Mouse (Mus musculus) megakaryocyte-erythroid progenitor cell, adult 5-6 weeks (primary cell): ENCODE data around the gene Gm7138. TPM values are rescaled to one million over a fixed set of nuclear protein-coding genes. Genes with fewer than 3 reads are reported as not detected.
"Not testable (repeated sequence)": the region's sequence is repeated elsewhere in the genome, so short reads cannot be mapped to it uniquely, and the experiment has no call there.

ENCODE experiments used
- ATAC-seq: replicated peaks from 2 replicates; pipeline ENCODE4 v1.8.0; 2016; ENCODE audit warnings: mild to moderate bottlenecking, inconsistent platforms; ENCODE audit not compliant: severe bottlenecking, poor library complexity, low FRiP score, low TSS enrichment
- total RNA-seq, 2 experiments: library from RNA; stranded (forward) in 1 of 2; stranded (reverse) in 1 of 2; fragments of 200-1000, 215-1000 nt in 1 of 2; fragments of >200 nt in 1 of 2; fragmentation: Nextera tagmentation in 1 of 2; gene quantifications; 2 replicates each; pipeline ENCODE4 v1.2.3; 2014 to 2017

Gene Gm7138
- total RNA-seq, 2 experiments from 2014 or later = not detected

GRCm38 (mm10) chr10:77752312-77752711, 24.4 kb downstream of the Gm7138 start:
- not testable (repeated sequence) for ATAC-seq

GRCm38 (mm10) chr10:77751254-77751653, 25.5 kb downstream of the Gm7138 start, which contains the start of gene Gm9736:
Gm9736 (minus strand) TSS chr10:77751354.
- not testable (repeated sequence) for ATAC-seq

- not testable (repeated sequence) for ATAC-seq
Measured at GRCm38 (mm10) chr10:77750686-77751085, 26.1 kb downstream of the Gm7138 start.

- ATAC-seq = not testable (repeated sequence)
Measured at GRCm38 (mm10) chr10:77741924-77742688, 34.6 kb downstream of the Gm7138 start, which contains the start of gene Gm18596. Gm18596 (minus strand) TSS chr10:77742638.

- no peak for ATAC-seq
Measured at GRCm38 (mm10) chr10:77738929-77739328, 37.8 kb downstream of the Gm7138 start.

GRCm38 (mm10) chr10:77735928-77736327, 40.8 kb downstream of the Gm7138 start:
- no peak for ATAC-seq

- 0 out of 2 replicates have a peak, but pooled peaks have one; percentile 37 for ATAC-seq
Measured at GRCm38 (mm10) chr10:77729241-77729640, 47.5 kb downstream of the Gm7138 start.

GRCm38 (mm10) chr10:77728280-77728679, 48.5 kb downstream of the Gm7138 start:
- no peak for ATAC-seq

Other genes with a start within 250 kb of the Gm7138 start
Only the 30 nearest of the 32 such genes appear.
- gene Pttg1ip, start 195.2 kb downstream of the Gm7138 start, total RNA-seq (2014; fragmentation: Nextera tagmentation) = 31.7 and 48.4 TPM in 2 replicates
- 36.3 and 37.6 TPM in 2 replicates for gene Pttg1ip, start 195.2 kb downstream of the Gm7138 start, total RNA-seq (2017)
- gene Sumo3, start 170.8 kb downstream of the Gm7138 start, total RNA-seq (2014; fragmentation: Nextera tagmentation) = 71.3 and 81.0 TPM in 2 replicates
- 150 and 265 TPM in 2 replicates for gene Sumo3, start 170.8 kb downstream of the Gm7138 start, total RNA-seq (2017)
- gene Gm49325, start 170.7 kb downstream of the Gm7138 start, total RNA-seq (2014; fragmentation: Nextera tagmentation) = not detected in 2 replicates
- gene Gm49325, start 170.7 kb downstream of the Gm7138 start, total RNA-seq (2017) = not detected in 2 replicates
- gene Ube2g2, start 154.7 kb downstream of the Gm7138 start, total RNA-seq (2014; fragmentation: Nextera tagmentation) = 39.4 and 43.2 TPM in 2 replicates
- 48.1 and 50.7 TPM in 2 replicates for gene Ube2g2, start 154.7 kb downstream of the Gm7138 start, total RNA-seq (2017)
- 0.22 TPM in 1 of 2 replicates, not detected in the other for gene Tspear, start 90.4 kb downstream of the Gm7138 start, total RNA-seq (2014; fragmentation: Nextera tagmentation)
- not detected in 2 replicates for gene Tspear, start 90.4 kb downstream of the Gm7138 start, total RNA-seq (2017)
- not detected in 2 replicates for gene Gm19402, start 86.2 kb downstream of the Gm7138 start, total RNA-seq (2014; fragmentation: Nextera tagmentation)
- gene Gm19402, start 86.2 kb downstream of the Gm7138 start, total RNA-seq (2017) = not detected in 2 replicates
- not detected in 2 replicates for gene Gm9508, start 79.7 kb downstream of the Gm7138 start, total RNA-seq (2014; fragmentation: Nextera tagmentation)
- gene Gm9508, start 79.7 kb downstream of the Gm7138 start, total RNA-seq (2017) = not detected in 2 replicates
- not detected in 2 replicates for gene Gm10272, start 70.3 kb downstream of the Gm7138 start, total RNA-seq (2014; fragmentation: Nextera tagmentation)
- gene Gm10272, start 70.3 kb downstream of the Gm7138 start, total RNA-seq (2017) = not detected in 2 replicates
- gene Gm10024, start 65.5 kb downstream of the Gm7138 start, total RNA-seq (2014; fragmentation: Nextera tagmentation) = not detected in 2 replicates
- gene Gm10024, start 65.5 kb downstream of the Gm7138 start, total RNA-seq (2017) = not detected in 2 replicates
- gene Gm10142, start 61.1 kb downstream of the Gm7138 start, total RNA-seq (2014; fragmentation: Nextera tagmentation) = not detected in 2 replicates
- gene Gm10142, start 61.1 kb downstream of the Gm7138 start, total RNA-seq (2017) = not detected in 2 replicates
- not detected in 2 replicates for gene Krtap12-1, start 56.3 kb downstream of the Gm7138 start, total RNA-seq (2014; fragmentation: Nextera tagmentation)
- not detected in 2 replicates for gene Krtap12-1, start 56.3 kb downstream of the Gm7138 start, total RNA-seq (2017)
- gene Gm10100, start 50.5 kb downstream of the Gm7138 start, total RNA-seq (2014; fragmentation: Nextera tagmentation) = not detected in 2 replicates
- gene Gm10100, start 50.5 kb downstream of the Gm7138 start, total RNA-seq (2017) = not detected in 2 replicates
- not detected in 2 replicates for gene Gm18596, start 34.3 kb downstream of the Gm7138 start, total RNA-seq (2014; fragmentation: Nextera tagmentation)
- not detected in 2 replicates for gene Gm18596, start 34.3 kb downstream of the Gm7138 start, total RNA-seq (2017)
- not detected in 2 replicates for gene Gm9736, start 25.6 kb downstream of the Gm7138 start, total RNA-seq (2014; fragmentation: Nextera tagmentation)
- gene Gm9736, start 25.6 kb downstream of the Gm7138 start, total RNA-seq (2017) = not detected in 2 replicates
- not detected in 2 replicates for gene Gm3233, start 17.3 kb downstream of the Gm7138 start, total RNA-seq (2014; fragmentation: Nextera tagmentation)
- gene Gm3233, start 17.3 kb downstream of the Gm7138 start, total RNA-seq (2017) = not detected in 2 replicates
- not detected in 2 replicates for gene Gm3238, start 5.6 kb downstream of the Gm7138 start, total RNA-seq (2014; fragmentation: Nextera tagmentation)
- not detected in 2 replicates for gene Gm3238, start 5.6 kb downstream of the Gm7138 start, total RNA-seq (2017)
- gene Gm3250, start 5.6 kb upstream of the Gm7138 start, total RNA-seq (2014; fragmentation: Nextera tagmentation) = not detected in 2 replicates
- not detected in 2 replicates for gene Gm3250, start 5.6 kb upstream of the Gm7138 start, total RNA-seq (2017)
- not detected in 2 replicates for gene Gm7137, start 11.3 kb upstream of the Gm7138 start, total RNA-seq (2014; fragmentation: Nextera tagmentation)
- not detected in 2 replicates for gene Gm7137, start 11.3 kb upstream of the Gm7138 start, total RNA-seq (2017)
- not detected in 2 replicates for gene Gm9639, start 18.1 kb upstream of the Gm7138 start, total RNA-seq (2014; fragmentation: Nextera tagmentation)
- gene Gm9639, start 18.1 kb upstream of the Gm7138 start, total RNA-seq (2017) = not detected in 2 replicates
- not detected in 2 replicates for gene Gm19668, start 22.2 kb upstream of the Gm7138 start, total RNA-seq (2014; fragmentation: Nextera tagmentation)
- gene Gm19668, start 22.2 kb upstream of the Gm7138 start, total RNA-seq (2017) = not detected in 2 replicates
- not detected in 2 replicates for gene Gm9507, start 34.9 kb upstream of the Gm7138 start, total RNA-seq (2014; fragmentation: Nextera tagmentation)
- not detected in 2 replicates for gene Gm9507, start 34.9 kb upstream of the Gm7138 start, total RNA-seq (2017)
- gene Gm2696, start 37.7 kb upstream of the Gm7138 start, total RNA-seq (2014; fragmentation: Nextera tagmentation) = not detected in 2 replicates
- not detected in 2 replicates for gene Gm2696, start 37.7 kb upstream of the Gm7138 start, total RNA-seq (2017)
- not detected in 2 replicates for gene Krtap10-4, start 50.2 kb upstream of the Gm7138 start, total RNA-seq (2014; fragmentation: Nextera tagmentation)
- not detected in 2 replicates for gene Krtap10-4, start 50.2 kb upstream of the Gm7138 start, total RNA-seq (2017)
- gene Krtap10-10, start 59.0 kb upstream of the Gm7138 start, total RNA-seq (2014; fragmentation: Nextera tagmentation) = not detected in 2 replicates
- gene Krtap10-10, start 59.0 kb upstream of the Gm7138 start, total RNA-seq (2017) = not detected in 2 replicates
- not detected in 2 replicates for gene Gm36176, start 69.9 kb upstream of the Gm7138 start, total RNA-seq (2014; fragmentation: Nextera tagmentation)
- gene Gm36176, start 69.9 kb upstream of the Gm7138 start, total RNA-seq (2017) = not detected in 2 replicates
- gene Gm10318, start 75.9 kb upstream of the Gm7138 start, total RNA-seq (2014; fragmentation: Nextera tagmentation) = not detected in 2 replicates
- not detected in 2 replicates for gene Gm10318, start 75.9 kb upstream of the Gm7138 start, total RNA-seq (2017)
- not detected in 2 replicates for gene Gm3285, start 85.0 kb upstream of the Gm7138 start, total RNA-seq (2014; fragmentation: Nextera tagmentation)
- not detected in 2 replicates for gene Gm3285, start 85.0 kb upstream of the Gm7138 start, total RNA-seq (2017)
- not detected in 2 replicates for gene Lrrc3, start 125.6 kb upstream of the Gm7138 start, total RNA-seq (2014; fragmentation: Nextera tagmentation)
- not detected in 2 replicates for gene Lrrc3, start 125.6 kb upstream of the Gm7138 start, total RNA-seq (2017)
- 0.15 TPM in 1 of 2 replicates, not detected in the other for gene Trpm2, start 193.6 kb upstream of the Gm7138 start, total RNA-seq (2014; fragmentation: Nextera tagmentation)
- 0.23 TPM in 1 of 2 replicates, not detected in the other for gene Trpm2, start 193.6 kb upstream of the Gm7138 start, total RNA-seq (2017)
- 6.0 and 18.0 TPM in 2 replicates for gene 1810043G02Rik, start 201.6 kb upstream of the Gm7138 start, total RNA-seq (2014; fragmentation: Nextera tagmentation)
- gene 1810043G02Rik, start 201.6 kb upstream of the Gm7138 start, total RNA-seq (2017) = 5.2 and 10.6 TPM in 2 replicates